Mouse (Mus musculus) ovary, adult 18-20 months (tissue): ENCODE measurements around the gene Zfp595.
A peak's percentile ranks its signal among the peaks of the same experiment; 100 is the strongest.
"Not testable (repeated sequence)": the region's sequence is repeated elsewhere in the genome, so short reads cannot be mapped to it uniquely, and the experiment has no call there.

Experiments used
- DNase-seq: peaks from one replicate; pipeline ENCODE4 v3.0.0; 2022; ENCODE audit warnings: low spot score, mixed read lengths

Zfp595 gene

DNA sequence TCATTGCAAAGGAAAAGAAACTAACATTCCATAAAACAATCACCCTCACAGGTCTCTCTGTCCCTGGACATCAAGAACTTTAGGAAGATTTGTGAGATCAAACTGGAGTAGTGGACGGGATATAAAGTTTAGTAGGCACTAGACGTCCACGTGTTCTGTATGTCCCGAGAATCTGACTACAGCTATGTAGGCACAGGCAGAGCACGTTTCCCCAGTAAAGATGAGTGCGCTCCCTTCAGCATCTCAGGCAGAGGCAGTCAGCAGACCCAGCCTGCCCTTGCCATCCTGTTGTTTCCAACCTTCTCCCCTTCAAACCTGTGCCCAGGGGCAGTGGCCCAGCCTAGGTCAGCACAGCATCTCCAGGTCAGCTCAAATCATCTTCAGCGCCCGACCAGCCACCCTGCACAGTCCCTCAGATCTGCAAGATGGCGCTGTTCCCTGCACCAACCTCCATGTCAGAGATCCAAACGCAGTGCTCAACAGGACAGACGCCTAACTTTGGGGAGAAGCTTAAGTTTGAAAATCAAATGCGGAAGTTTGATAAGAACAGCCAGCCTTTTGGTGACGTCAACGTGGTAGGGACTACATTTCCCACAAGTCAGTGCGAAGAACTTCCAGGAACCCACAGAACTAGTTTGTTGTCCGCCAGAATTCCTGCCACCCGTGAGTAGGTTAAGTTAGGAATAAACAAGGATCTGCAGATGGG, at the start of gene Zfp595:
Gene Zfp595 (minus strand): TSS at position 552 of the 706 bp plus-strand sequence.
- peak; percentile 80 for DNase-seq

- not testable (repeated sequence) for DNase-seq
Measured at GRCm38 (mm10) chr13:67376255-67376654, 43.9 kb upstream of the Zfp595 start.

DNA sequence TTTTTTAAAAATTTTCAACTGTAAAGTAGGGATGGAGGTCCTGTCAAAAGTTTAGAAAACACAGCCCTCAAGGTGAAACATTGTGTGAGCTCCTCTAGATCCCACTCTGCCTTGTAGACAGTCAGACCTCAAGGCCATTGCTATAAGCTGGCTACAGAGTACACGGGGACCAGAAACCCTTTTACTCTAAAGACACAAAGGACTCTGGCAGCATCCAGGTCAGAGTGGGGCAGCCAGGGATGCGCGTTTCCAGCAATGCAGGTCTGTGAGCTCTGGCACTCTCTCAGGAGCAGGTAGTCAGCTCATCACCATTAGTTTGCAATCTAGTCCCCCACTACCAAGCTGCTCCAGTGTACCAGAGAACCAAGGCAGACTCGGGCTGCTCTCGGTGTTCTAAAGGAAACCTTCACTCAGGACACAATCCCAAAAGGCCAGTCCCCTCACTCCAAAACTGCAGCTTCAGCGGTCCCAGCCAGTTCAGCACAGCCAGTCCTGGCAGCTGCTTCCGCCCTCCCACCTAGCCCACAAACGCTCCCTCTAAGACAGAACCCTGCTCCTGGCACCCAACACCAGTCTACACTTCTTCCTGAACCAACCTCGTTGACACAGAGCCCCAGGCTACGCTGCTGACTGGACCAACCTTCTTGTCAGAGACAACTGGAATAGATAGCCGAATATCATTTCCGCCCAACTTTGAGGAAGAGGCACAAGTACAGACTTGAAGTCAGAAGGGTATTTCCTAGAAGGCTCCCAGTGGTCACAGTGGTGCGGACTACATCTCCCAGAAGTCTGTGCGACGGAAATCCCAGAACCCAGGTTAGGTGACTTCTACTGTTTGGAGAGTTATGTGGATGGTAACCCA, 42.9 kb upstream of the Zfp595 start, which contains the start of the genes Gm28041 and Zfp456:
Gene Gm28041 (minus strand): TSS at position 684 of the 862 bp plus-strand sequence.
Gene Zfp456 (minus strand): TSS at position 761 of the 862 bp plus-strand sequence.
- peak; percentile 60 for DNase-seq

DNA sequence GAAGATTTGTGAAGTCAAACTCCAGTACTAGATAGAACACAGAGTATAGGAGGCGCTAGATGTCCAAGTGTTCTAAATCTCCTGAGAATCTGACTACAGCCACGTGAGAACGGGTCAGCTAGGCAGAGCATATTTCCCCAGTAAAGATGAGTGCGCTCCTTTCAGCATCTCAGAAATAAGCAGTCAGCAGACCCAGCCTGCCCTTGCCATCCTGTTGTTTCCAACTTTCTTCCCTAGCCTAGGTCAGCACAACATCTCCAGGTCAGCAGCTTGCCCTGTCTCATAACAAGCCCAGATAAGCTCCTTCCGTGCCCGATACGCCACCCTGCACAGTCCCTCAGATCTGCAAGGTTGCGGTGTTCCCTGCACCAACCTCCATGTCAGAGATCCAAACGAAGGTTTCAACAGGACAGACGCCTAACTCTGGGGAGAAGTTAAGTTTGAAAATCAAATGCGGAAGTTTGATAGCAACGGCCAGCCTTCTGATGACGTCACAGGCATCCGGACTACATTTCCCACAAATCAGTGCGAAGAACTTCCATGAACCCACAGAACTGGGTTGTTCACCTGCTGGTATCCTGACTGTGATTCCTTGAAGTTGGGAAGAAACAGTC, 27.9 kb upstream of the Zfp595 start, which contains the start of the genes Gm28044 and Zfp953:
Gene Gm28044 (minus strand): TSS at position 406 of the 614 bp plus-strand sequence.
Gene Zfp953 (minus strand): TSS at position 475 of the 614 bp plus-strand sequence.
- peak; percentile 76 for DNase-seq

GRCm38 (mm10) chr13:67351854-67352253, 19.5 kb upstream of the Zfp595 start:
- DNase-seq: no peak

GRCm38 (mm10) chr13:67343422-67343821, 11.1 kb upstream of the Zfp595 start:
- no peak for DNase-seq

- no peak for DNase-seq
Measured at GRCm38 (mm10) chr13:67332877-67333276, 507 bp upstream of the Zfp595 start.

DNA sequence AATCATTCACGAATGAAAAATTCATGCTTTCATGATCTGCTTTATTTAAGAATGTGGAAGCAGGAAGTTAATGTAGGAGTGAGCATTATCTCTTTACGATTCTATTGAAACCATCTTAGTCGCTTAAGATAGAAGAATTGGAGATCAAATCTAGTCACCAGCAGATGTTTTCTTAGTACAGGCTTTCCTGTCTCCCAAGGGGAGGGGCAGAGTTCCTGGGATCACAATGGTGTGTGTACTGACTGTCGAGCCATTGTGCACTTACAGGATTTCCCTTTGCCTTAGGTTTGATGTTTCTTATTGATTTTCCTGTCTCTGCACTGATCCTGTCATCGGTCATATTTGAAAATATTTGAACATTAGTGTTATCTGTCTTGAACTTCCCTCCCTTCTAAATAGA, 25.7 kb downstream of the Zfp595 start:
- DNase-seq: no peak

DNA sequence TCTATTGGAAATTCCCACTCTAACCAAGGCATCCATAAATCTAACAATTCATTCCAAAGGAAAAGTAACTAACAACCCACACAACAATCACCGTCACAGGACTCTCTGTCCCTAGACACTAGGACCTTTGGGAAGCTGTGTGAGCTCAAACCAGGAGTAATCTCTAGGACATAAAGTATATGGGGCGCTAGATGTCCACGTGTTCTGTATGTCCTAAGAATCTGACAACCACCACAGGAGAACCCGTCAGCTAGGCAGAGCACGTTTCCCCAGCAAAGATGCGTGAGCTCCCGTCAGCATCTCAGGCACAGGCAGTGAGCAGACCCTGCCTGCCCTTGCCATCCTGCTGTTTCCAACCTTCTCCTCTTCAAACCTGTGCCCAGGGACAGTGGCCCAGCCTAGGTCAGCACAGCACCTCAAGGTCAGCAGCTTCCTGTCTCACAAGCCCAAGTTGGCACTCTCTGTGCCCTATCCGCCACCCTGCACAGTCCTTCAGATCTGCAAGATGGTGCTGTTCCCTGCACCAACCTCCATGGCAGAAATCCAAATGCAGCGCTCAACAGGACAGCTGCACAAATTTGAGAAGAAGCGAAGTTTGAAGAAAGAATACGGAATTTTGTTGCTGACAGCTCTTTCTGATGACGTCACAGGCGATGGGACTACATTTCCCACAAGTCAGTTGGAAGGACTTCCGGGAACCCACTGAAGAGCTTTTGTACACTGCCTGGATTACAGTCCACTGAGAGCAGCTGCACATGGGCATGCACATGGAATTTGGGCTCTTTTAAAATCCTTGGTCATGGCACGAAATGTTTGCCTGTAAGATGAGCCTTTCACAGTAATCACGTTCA, 26.3 kb downstream of the Zfp595 start, which contains the start of gene Zfp457:
Gene Zfp457 (minus strand): TSS at position 664 of the 851 bp plus-strand sequence.
- peak; percentile 78 for DNase-seq

- no peak for DNase-seq
Measured at GRCm38 (mm10) chr13:67278314-67278713, 54.1 kb downstream of the Zfp595 start, which contains the start of gene Zfp458. Gene Zfp458 (minus strand): TSS chr13:67278466.

GRCm38 (mm10) chr13:67269383-67270065, 62.8 kb downstream of the Zfp595 start:
- not testable (repeated sequence) for DNase-seq

GRCm38 (mm10) chr13:67268568-67269369, 63.6 kb downstream of the Zfp595 start:
- peak; percentile 52 for DNase-seq
